Mouse (Mus musculus) neural tube, embryonic 13.5 days (tissue): ENCODE data around the gene Mapk7. TPM values are rescaled to one million over a fixed set of nuclear protein-coding genes. Genes with fewer than 3 reads are reported as not detected.

Experiments used
- ATAC-seq: fragments of 200-750 bp; cut with Nextera tagmentation; 2 replicates; pipeline ENCODE4 v1.8.0; 2017; ENCODE audit warnings: low read depth, mild to moderate bottlenecking, moderate TSS enrichment, moderate library complexity
- H3K27ac ChIP-seq: fragments of 300-500 bp; sonication (generic); replicated peaks from 2 replicates; pipeline ENCODE4 v1.5.1; 2015; ENCODE audit warnings: moderate library complexity, mild to moderate bottlenecking, inconsistent platforms
- H3K27me3 ChIP-seq: fragments of 300-500 bp; sonication (generic); 2 replicates; pipeline ENCODE4 v1.6.1; 2015; ENCODE audit warnings: mild to moderate bottlenecking, inconsistent platforms
- H3K36me3 ChIP-seq: fragments of 300-500 bp; sonication (generic); 2 replicates; pipeline ENCODE4 v1.6.1; 2015; ENCODE audit warnings: mild to moderate bottlenecking, inconsistent platforms
- H3K4me1 ChIP-seq: fragments of 300-500 bp; sonication (generic); replicated peaks from 2 replicates; pipeline ENCODE4 v1.6.1; 2015; ENCODE audit warnings: inconsistent platforms
- H3K4me2 ChIP-seq: fragments of 300-500 bp; sonication (generic); 2 replicates; pipeline ENCODE4 v1.6.1; 2015; ENCODE audit warnings: inconsistent platforms, mild to moderate bottlenecking, moderate library complexity
- H3K4me3 ChIP-seq: fragments of 300-500 bp; sonication (generic); 2 replicates; pipeline ENCODE4 v1.5.1; 2015; ENCODE audit warnings: mild to moderate bottlenecking, inconsistent platforms
- H3K9ac ChIP-seq: fragments of 300-500 bp; sonication (generic); 2 replicates; pipeline ENCODE4 v1.6.1; 2015; ENCODE audit warnings: moderate library complexity, mild to moderate bottlenecking, inconsistent platforms
- H3K9me3 ChIP-seq: fragments of 300-500 bp; sonication (generic); 2 replicates; pipeline ENCODE4 v1.6.1; 2016; ENCODE audit warnings: inconsistent platforms
- WGBS: fragments of 180-500 bp; shearing (Covaris S2); methylation state at CpG from one replicate; pipeline ENCODE4 v1.1.7; 2015; 5-methylcytosine and 5-hydroxymethylcytosine counted together
- polyA plus RNA-seq: library from polyadenylated mRNA; unstranded; fragments of >200 nt; fragmentation: Nextera tagmentation; extraction: Ambion mirVana; gene quantifications from 2 replicates; pipeline ENCODE4 v1.2.1, GENCODE M21; 2015

The Mapk7 gene
- polyA plus RNA-seq, 1 experiment from 2014 or later = 73.6 TPM

DNA sequence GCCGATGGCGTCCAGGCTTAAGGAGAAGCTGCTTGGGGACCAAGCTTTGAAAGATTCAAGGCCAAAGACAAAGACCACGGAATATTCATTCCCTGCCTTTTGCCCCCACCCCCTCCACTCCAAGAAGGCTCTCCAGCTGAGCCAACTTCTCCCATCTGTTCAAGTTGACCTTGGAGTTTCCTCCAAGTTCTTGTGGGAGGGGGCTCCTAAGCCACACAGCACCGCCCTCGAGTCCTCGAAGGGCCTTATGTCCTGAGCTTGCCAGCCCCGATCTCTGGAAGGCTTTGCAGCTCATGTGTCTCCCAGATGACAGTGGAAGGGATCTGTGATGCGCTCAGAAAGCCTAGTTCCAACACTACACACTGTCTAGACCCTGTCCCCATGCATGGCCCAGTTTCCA, 46.9 kb downstream of the Mapk7 start:
- Histone ChIP-seq H3K4me3 (no peak overlapping the region), H3K4me1 (peaks cover 21% of the 10 kb centered on the region), H3K9me3 (no peaks in the 10 kb centered on the region), H3K36me3 (no peaks in the 10 kb centered on the region), H3K9ac (no peak overlapping the region), H3K4me2 (no peak overlapping the region), H3K27ac (no peak overlapping the region), H3K27me3 (no peaks in the 10 kb centered on the region)
- 78% methylated on average over 8 of the region's 8 CpGs for WGBS
- no peak for ATAC-seq

DNA sequence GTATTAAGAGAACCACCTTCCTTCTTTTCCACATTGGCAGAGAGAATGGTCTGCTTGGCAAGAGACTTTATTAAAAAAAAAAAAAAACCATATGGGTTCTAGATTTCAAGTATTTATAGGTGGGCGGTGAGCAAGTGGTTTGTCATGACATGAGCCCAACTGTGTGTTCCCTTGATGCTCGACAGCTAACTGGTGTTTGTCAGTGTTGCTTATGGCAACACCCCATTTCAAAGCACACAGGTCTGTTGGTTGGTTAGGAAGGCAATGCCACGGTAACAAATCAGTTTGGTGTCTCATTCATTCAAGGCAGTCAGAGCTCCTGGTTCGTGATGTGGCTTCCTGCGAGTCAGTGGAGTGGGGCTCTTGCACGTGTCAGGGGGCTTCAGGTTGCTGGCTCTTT, 50.4 kb downstream of the Mapk7 start:
- Histone ChIP-seq H3K9me3 (no peaks in the 10 kb centered on the region), H3K36me3 (no peaks in the 10 kb centered on the region), H3K4me2 (no peak overlapping the region), H3K27ac (no peak overlapping the region), H3K9ac (no peak overlapping the region), H3K4me3 (no peak overlapping the region), H3K4me1 (peaks cover 9% of the 10 kb centered on the region), H3K27me3 (no peaks in the 10 kb centered on the region)
- ATAC-seq = no peak
- 89% methylated on average over 6 of the region's 6 CpGs for WGBS

DNA sequence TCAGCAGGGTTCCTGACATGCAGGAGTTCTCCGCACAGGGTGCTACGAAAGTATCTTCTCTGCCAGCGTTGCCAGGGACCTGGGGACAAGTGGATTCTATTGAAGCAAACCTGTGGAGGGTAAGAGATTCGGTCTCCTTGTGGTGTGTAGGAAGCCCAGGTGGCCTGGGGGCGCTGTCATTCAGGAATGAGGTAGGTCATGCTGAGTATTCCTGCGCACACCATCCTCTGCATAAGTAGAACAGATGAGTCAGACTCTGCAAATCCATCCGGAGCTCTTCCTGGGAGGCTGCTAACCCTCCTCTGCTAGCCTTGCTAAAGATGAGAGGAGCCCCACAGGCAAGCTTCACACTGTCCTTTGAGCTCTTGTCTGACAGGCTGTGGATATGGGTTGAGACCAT, 52.5 kb downstream of the Mapk7 start:
- ATAC-seq = no peak
- WGBS = 84% methylated on average over 7 of the region's 7 CpGs
- no peak overlapping the region for H3K27ac ChIP-seq
- H3K4me1 ChIP-seq = peaks cover 4% of the 10 kb centered on the region; the same call in 1 of the 2 replicates
- H3K9me3 ChIP-seq = no peaks in the 10 kb centered on the region
- H3K9ac ChIP-seq = no peak overlapping the region
- H3K36me3 ChIP-seq = no peaks in the 10 kb centered on the region
- no peaks in the 10 kb centered on the region for H3K27me3 ChIP-seq
- no peak overlapping the region for H3K4me2 ChIP-seq
- H3K4me3 ChIP-seq = no peak overlapping the region

DNA sequence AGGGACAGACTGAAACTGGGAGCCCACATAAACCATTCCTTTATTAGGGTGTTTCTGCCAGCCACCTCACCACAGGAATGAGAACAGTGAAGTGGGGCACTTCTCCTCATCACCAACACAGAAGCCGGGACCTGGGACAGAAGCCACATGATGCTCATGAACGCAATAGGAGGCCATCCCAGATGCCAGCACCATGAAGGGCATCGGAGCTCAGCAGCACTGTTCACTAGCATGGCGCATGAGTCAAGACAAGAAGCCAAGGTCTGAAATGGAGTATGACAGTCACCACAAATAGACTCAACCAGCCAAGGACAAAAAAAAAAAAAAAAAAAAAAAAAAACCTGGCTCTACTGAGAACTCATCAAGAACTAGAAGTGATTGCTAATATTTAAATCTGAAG, 53.8 kb downstream of the Mapk7 start:
- Histone ChIP-seq H3K4me2 (no peak overlapping the region), H3K4me3 (no peak overlapping the region), H3K27me3 (no peaks in the 10 kb centered on the region), H3K27ac (no peak overlapping the region), H3K36me3 (no peaks in the 10 kb centered on the region), H3K9ac (no peak overlapping the region), H3K4me1 (peaks cover 16% of the 10 kb centered on the region), H3K9me3 (no peaks in the 10 kb centered on the region)
- no peak for ATAC-seq
- WGBS = 91% methylated on average over 4 of the region's 4 CpGs

DNA sequence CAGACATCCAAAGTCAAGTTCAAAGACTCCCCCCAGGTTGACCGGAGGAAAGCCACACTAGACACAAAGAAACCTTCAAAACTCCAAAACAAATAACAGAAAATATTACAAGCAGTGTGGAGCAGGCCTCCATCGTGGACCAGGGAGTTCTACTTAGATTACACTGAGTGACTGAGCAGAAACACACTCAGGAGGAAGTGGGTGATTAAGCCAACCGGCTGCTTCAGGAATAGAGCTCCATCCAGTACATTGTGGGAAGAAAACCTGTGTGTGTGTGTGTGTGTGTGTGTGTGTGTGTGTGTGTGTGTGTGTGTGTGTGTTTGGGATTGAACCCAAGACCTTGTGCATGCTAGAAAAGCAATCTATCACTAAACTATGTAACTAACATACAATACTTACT, 55.0 kb downstream of the Mapk7 start:
- H3K4me1 ChIP-seq = peaks cover 29% of the 10 kb centered on the region
- H3K9ac ChIP-seq = no peak overlapping the region
- no peak overlapping the region for H3K4me3 ChIP-seq
- no peak overlapping the region for H3K27ac ChIP-seq
- ATAC-seq = no peak
- no peaks in the 10 kb centered on the region for H3K27me3 ChIP-seq
- H3K36me3 ChIP-seq = no peaks in the 10 kb centered on the region
- H3K9me3 ChIP-seq = no peaks in the 10 kb centered on the region
- 85% methylated on average over 3 of the region's 3 CpGs for WGBS
- H3K4me2 ChIP-seq = no peak overlapping the region

Other genes with a start within 250 kb of the Mapk7 start
- gene Aldh3a2, start 226.9 kb downstream of the Mapk7 start, polyA plus RNA-seq = 22.9 and 26.4 TPM in 2 replicates
- gene Slc47a2, start 151.5 kb downstream of the Mapk7 start, polyA plus RNA-seq = not detected in 2 replicates
- 0.22 TPM in 1 of 2 replicates, not detected in the other for gene Slc47a1, start 116.1 kb downstream of the Mapk7 start, polyA plus RNA-seq
- gene Rnf112, start 40.3 kb downstream of the Mapk7 start, polyA plus RNA-seq = 13.1 and 14.2 TPM in 2 replicates
- gene Mfap4, start 9.0 kb downstream of the Mapk7 start, polyA plus RNA-seq = 91.0 and 108 TPM in 2 replicates
- gene B9d1, start 10.7 kb upstream of the Mapk7 start, polyA plus RNA-seq = 36.4 and 36.5 TPM in 2 replicates
- 53.9 and 56.5 TPM in 2 replicates for gene Epn2, start 85.3 kb upstream of the Mapk7 start, polyA plus RNA-seq
- gene Grap, start 158.9 kb upstream of the Mapk7 start, polyA plus RNA-seq = 9.5 and 10.7 TPM in 2 replicates
- 0.07 and 0.19 TPM in 2 replicates for gene Fam83g, start 189.7 kb upstream of the Mapk7 start, polyA plus RNA-seq
- gene Slc5a10, start 226.4 kb upstream of the Mapk7 start, polyA plus RNA-seq = not detected in 2 replicates